Mouse (Mus musculus): ENCODE data around the gene Zfp568. TPM values are rescaled to one million over a fixed set of nuclear protein-coding genes. Genes with fewer than 3 reads are reported as not detected.
A peak's percentile ranks its signal among the peaks of the same experiment; 100 is the strongest.

The Zfp568 gene
- total and polyA plus RNA-seq, 2 experiments from 2014 or later: 2.1 to 7.3 TPM

GRCm38 (mm10) chr7:30064622-30065021 lies 80.9 kb downstream of the Zfp568 start:
- no peak overlapping the region for H3K4me2 ChIP-seq (ENCODE audit: low read depth)
- no peak overlapping the region for H3K4me3 ChIP-seq (ENCODE audit: low read depth, low read length)
- WGBS: 84% methylated on average over 5 of the region's 5 CpGs
- no peak overlapping the region for H3K27ac ChIP-seq (ENCODE audit: low read depth, low read length)
- no peaks in the 10 kb centered on the region for H3K27me3 ChIP-seq (ENCODE audit: insufficient read depth, low read length)
- peak; percentile 48 for TF ChIP-seq CTCF (IDR thresholded peaks at IDR 0.05; ENCODE audit: low read depth)
- no peak overlapping the region for H3K9ac ChIP-seq
- H3K9me3 ChIP-seq (ENCODE audit: low read length): no peaks in the 10 kb centered on the region
- DNase-seq (no peak), ATAC-seq (no peak)
- H3K4me1 ChIP-seq (ENCODE audit: insufficient read depth): no peaks in the 10 kb centered on the region
- peaks cover 67% of the 10 kb centered on the region for H3K36me3 ChIP-seq (ENCODE audit: insufficient read depth)

GRCm38 (mm10) chr7:30072146-30073028 lies 88.6 kb downstream of the Zfp568 start, which contains the start of gene Zfp82:
Gene Zfp82, minus strand, starts transcription at chr7:30072900.
- peak within 1 kb of the TSS; percentile 81 for H3K27ac ChIP-seq (ENCODE audit: low read depth, low read length)
- 1% methylated on average over 50 of the region's 50 CpGs for WGBS
- H3K27me3 ChIP-seq (ENCODE audit: insufficient read depth, low read length): no peaks in the 10 kb centered on the region
- no peaks in the 10 kb centered on the region for H3K9me3 ChIP-seq (ENCODE audit: low read length)
- H3K4me3 ChIP-seq (ENCODE audit: low read depth, low read length): peak within 1 kb of the TSS; percentile 73
- peaks cover 19% of the 10 kb centered on the region for H3K36me3 ChIP-seq (ENCODE audit: insufficient read depth)
- H3K4me2 ChIP-seq (ENCODE audit: low read depth): peak within 1 kb of the TSS; percentile 90
- peak within 1 kb of the TSS; percentile 71 for H3K9ac ChIP-seq
- no peak for TF ChIP-seq CTCF (IDR thresholded peaks at IDR 0.05; ENCODE audit: low read depth)
- ATAC-seq: peak; percentile 95
- H3K4me1 ChIP-seq (ENCODE audit: insufficient read depth): no peaks in the 10 kb centered on the region
- DNase-seq: peak; percentile 92

Other genes starting within 250 kb of the Zfp568 start
- gene Zfp84, start 215.4 kb upstream of the Zfp568 start, total RNA-seq (2014; rRNA removed): 16.7 and 19.0 TPM in 2 replicates
- gene Zfp84, start 215.4 kb upstream of the Zfp568 start, polyA plus RNA-seq (2015; fragmentation: Nextera tagmentation; extraction: Ambion mirVana): 5.8 and 6.9 TPM in 2 replicates
- gene Zfp30, start 200.0 kb upstream of the Zfp568 start, total RNA-seq (2014; rRNA removed): 11.3 and 14.4 TPM in 2 replicates
- 10.2 and 11.4 TPM in 2 replicates for gene Zfp30, start 200.0 kb upstream of the Zfp568 start, polyA plus RNA-seq (2015; fragmentation: Nextera tagmentation; extraction: Ambion mirVana)
- 15.6 and 16.9 TPM in 2 replicates for gene Zfp790, start 167.8 kb upstream of the Zfp568 start, total RNA-seq (2014; rRNA removed)
- 9.3 and 12.2 TPM in 2 replicates for gene Zfp790, start 167.8 kb upstream of the Zfp568 start, polyA plus RNA-seq (2015; fragmentation: Nextera tagmentation; extraction: Ambion mirVana)
- 12.7 and 18.3 TPM in 2 replicates for gene Zfp940, start 130.3 kb upstream of the Zfp568 start, total RNA-seq (2014; rRNA removed)
- gene Zfp940, start 130.3 kb upstream of the Zfp568 start, polyA plus RNA-seq (2015; fragmentation: Nextera tagmentation; extraction: Ambion mirVana): 8.8 and 12.4 TPM in 2 replicates
- 26.9 and 27.1 TPM in 2 replicates for gene Zfp420, start 124.0 kb upstream of the Zfp568 start, total RNA-seq (2014; rRNA removed)
- 9.9 and 15.5 TPM in 2 replicates for gene Zfp420, start 124.0 kb upstream of the Zfp568 start, polyA plus RNA-seq (2015; fragmentation: Nextera tagmentation; extraction: Ambion mirVana)
- gene Zfp27, start 77.4 kb upstream of the Zfp568 start, total RNA-seq (2014; rRNA removed): 19.5 and 20.3 TPM in 2 replicates
- gene Zfp27, start 77.4 kb upstream of the Zfp568 start, polyA plus RNA-seq (2015; fragmentation: Nextera tagmentation; extraction: Ambion mirVana): 8.0 and 9.4 TPM in 2 replicates
- 9.5 and 11.5 TPM in 2 replicates for gene Zfp383, start 75.7 kb upstream of the Zfp568 start, total RNA-seq (2014; rRNA removed)
- 3.0 and 3.9 TPM in 2 replicates for gene Zfp383, start 75.7 kb upstream of the Zfp568 start, polyA plus RNA-seq (2015; fragmentation: Nextera tagmentation; extraction: Ambion mirVana)
- gene Zfp74, start 29.9 kb upstream of the Zfp568 start, total RNA-seq (2014; rRNA removed): 11.9 and 14.4 TPM in 2 replicates
- 6.6 and 15.8 TPM in 2 replicates for gene Zfp74, start 29.9 kb upstream of the Zfp568 start, polyA plus RNA-seq (2015; fragmentation: Nextera tagmentation; extraction: Ambion mirVana)
- gene Zfp14, start 67.4 kb downstream of the Zfp568 start, total RNA-seq (2014; rRNA removed): 13.2 and 15.2 TPM in 2 replicates
- gene Zfp14, start 67.4 kb downstream of the Zfp568 start, polyA plus RNA-seq (2015; fragmentation: Nextera tagmentation; extraction: Ambion mirVana): 5.3 and 6.9 TPM in 2 replicates
- gene Zfp82, start 88.9 kb downstream of the Zfp568 start, total RNA-seq (2014; rRNA removed): 8.0 and 11.0 TPM in 2 replicates
- 5.9 and 7.3 TPM in 2 replicates for gene Zfp82, start 88.9 kb downstream of the Zfp568 start, polyA plus RNA-seq (2015; fragmentation: Nextera tagmentation; extraction: Ambion mirVana)
- gene Gm26920, start 106.5 kb downstream of the Zfp568 start, total RNA-seq (2014; rRNA removed): 1.0 TPM in 1 of 2 replicates, not detected in the other
- gene Gm26920, start 106.5 kb downstream of the Zfp568 start, polyA plus RNA-seq (2015; fragmentation: Nextera tagmentation; extraction: Ambion mirVana): 0.38 and 1.1 TPM in 2 replicates
- 3.6 and 5.0 TPM in 2 replicates for gene Zfp566, start 106.6 kb downstream of the Zfp568 start, total RNA-seq (2014; rRNA removed)
- 15.6 and 19.6 TPM in 2 replicates for gene Zfp566, start 106.6 kb downstream of the Zfp568 start, polyA plus RNA-seq (2015; fragmentation: Nextera tagmentation; extraction: Ambion mirVana)
- gene Zfp260, start 110.8 kb downstream of the Zfp568 start, total RNA-seq (2014; rRNA removed): 69.8 and 81.0 TPM in 2 replicates
- 51.2 and 55.5 TPM in 2 replicates for gene Zfp260, start 110.8 kb downstream of the Zfp568 start, polyA plus RNA-seq (2015; fragmentation: Nextera tagmentation; extraction: Ambion mirVana)
- gene Zfp382, start 138.0 kb downstream of the Zfp568 start, total RNA-seq (2014; rRNA removed): 12.3 and 25.3 TPM in 2 replicates
- gene Zfp382, start 138.0 kb downstream of the Zfp568 start, polyA plus RNA-seq (2015; fragmentation: Nextera tagmentation; extraction: Ambion mirVana): 7.8 and 15.5 TPM in 2 replicates
- 72.9 and 87.3 TPM in 2 replicates for gene Zfp146, start 185.8 kb downstream of the Zfp568 start, total RNA-seq (2014; rRNA removed)
- 6.6 and 8.7 TPM in 2 replicates for gene Zfp146, start 185.8 kb downstream of the Zfp568 start, polyA plus RNA-seq (2015; fragmentation: Nextera tagmentation; extraction: Ambion mirVana)
- gene Cox7a1, start 200.2 kb downstream of the Zfp568 start, total RNA-seq (2014; rRNA removed): 1.4 and 1.9 TPM in 2 replicates
- 4.3 and 4.9 TPM in 2 replicates for gene Cox7a1, start 200.2 kb downstream of the Zfp568 start, polyA plus RNA-seq (2015; fragmentation: Nextera tagmentation; extraction: Ambion mirVana)
- gene Capns1, start 214.9 kb downstream of the Zfp568 start, total RNA-seq (2014; rRNA removed): 162 and 176 TPM in 2 replicates
- gene Capns1, start 214.9 kb downstream of the Zfp568 start, polyA plus RNA-seq (2015; fragmentation: Nextera tagmentation; extraction: Ambion mirVana): 59.3 and 65.9 TPM in 2 replicates
- gene Polr2i, start 248.0 kb downstream of the Zfp568 start, total RNA-seq (2014; rRNA removed): 71.0 and 80.9 TPM in 2 replicates
- gene Polr2i, start 248.0 kb downstream of the Zfp568 start, polyA plus RNA-seq (2015; fragmentation: Nextera tagmentation; extraction: Ambion mirVana): 186 and 247 TPM in 2 replicates
- 151 and 204 TPM in 2 replicates for gene Tbcb, start 248.3 kb downstream of the Zfp568 start, total RNA-seq (2014; rRNA removed)
- 475 and 558 TPM in 2 replicates for gene Tbcb, start 248.3 kb downstream of the Zfp568 start, polyA plus RNA-seq (2015; fragmentation: Nextera tagmentation; extraction: Ambion mirVana)